Mouse (Mus musculus): ENCODE measurements at regions not wholly inside any gene's neighbourhood (a gene's known extent, or its start where the extent isn't known, plus 50 kb on each side); places are given as distances from the start of the nearest gene placed in this dataset.
A peak's percentile ranks its signal among the peaks of the same experiment; 100 is the strongest.

DNA sequence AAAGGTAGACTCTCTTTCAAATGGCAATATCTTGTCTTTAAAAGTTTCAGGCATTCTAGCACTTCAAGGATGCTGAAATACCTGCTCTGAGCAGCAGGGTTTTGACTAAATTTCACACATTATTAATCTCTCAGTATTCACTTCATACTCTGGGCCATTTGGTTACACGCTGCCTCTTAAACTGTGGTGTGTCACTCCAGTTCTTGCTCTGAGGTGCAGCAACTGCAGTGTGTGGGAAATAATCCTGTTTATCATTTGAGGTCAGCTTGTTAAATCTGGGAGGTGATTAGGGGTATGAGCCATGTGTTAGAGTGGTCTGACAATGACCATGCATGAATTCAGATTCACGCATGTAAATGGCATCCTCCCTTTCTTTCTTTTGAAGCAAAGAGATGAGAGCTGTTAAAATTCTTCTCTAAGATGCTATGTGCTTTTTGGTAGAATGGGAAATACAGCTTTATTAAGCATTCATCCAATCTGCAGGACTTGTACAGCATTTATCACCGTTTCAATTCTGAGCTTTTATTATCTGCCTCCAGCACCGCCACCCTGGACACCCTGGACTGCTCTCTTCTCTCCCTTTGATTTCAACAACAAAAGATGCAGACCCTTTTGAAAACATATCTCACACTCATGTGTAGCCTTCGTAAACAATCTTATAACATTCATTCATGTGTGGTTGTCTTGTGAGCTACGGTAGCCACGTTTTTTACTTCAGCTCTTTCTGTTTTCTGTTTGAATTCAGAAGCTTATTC lies 362.4 kb upstream of the Gm38303 start:
- H3K27ac ChIP-seq = no peak overlapping the region
- H3K4me1 ChIP-seq (replicated peaks; ENCODE audit: control insufficient read depth in 2 of 2, insufficient read depth in 2 of 2, low read length in 1 of 2) = no peaks in the 10 kb centered on the region
- TF ChIP-seq CTCF (IDR thresholded peaks at IDR 0.05; ENCODE audit: low read depth) = no peak
- no peak for TF ChIP-seq EP300 (IDR thresholded peaks at IDR 0.05; ENCODE audit: low read depth)
- H3K4me2 ChIP-seq (ENCODE audit: low read depth) = no peak overlapping the region
- no peaks in the 10 kb centered on the region for H3K27me3 ChIP-seq (ENCODE audit: control insufficient read depth, insufficient read depth, low read length)
- no peak overlapping the region for H3K4me3 ChIP-seq (ENCODE audit: insufficient read depth in 1 of 2, low read depth in 2 of 2, low read length in 2 of 2)
- no peaks in the 10 kb centered on the region for H3K9me3 ChIP-seq (ENCODE audit: control insufficient read depth, low read length)
- H3K36me3 ChIP-seq (replicated peaks; ENCODE audit: control insufficient read depth, insufficient read depth, low read depth) = no peaks in the 10 kb centered on the region
- WGBS (ENCODE audit: insufficient replicate concordance) = 60% methylated on average over 7 of the region's 7 CpGs
- ATAC-seq (ENCODE audit: insufficient read depth) (no peak), DNase-seq (ENCODE audit: low read depth in 3 of 3, low spot score in 3 of 3) (no peak)
- H3K9ac ChIP-seq (replicated peaks) = no peak overlapping the region

DNA sequence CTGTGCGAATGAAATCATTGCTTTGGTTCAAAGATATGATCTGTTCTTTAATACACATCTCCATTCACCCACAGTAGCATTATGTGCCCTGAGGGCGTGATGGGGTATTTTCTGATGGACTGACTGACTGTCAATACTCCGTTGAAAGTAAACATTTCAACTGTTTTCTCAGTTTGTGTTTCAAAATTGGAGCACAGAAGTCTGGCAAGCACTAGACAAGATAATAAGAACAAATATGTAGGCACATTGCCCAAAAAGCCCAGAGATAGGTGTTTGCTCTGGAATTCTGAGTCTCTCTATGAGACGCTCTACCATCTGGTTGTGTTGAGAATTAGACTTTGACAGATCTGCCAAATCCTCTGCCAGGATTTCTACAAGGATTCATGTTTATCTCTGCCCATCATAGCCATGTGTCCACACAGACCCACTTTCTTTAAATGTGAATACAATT lies 350.0 kb upstream of the Gm38303 start:
- 40% methylated on average over 4 of the region's 4 CpGs for WGBS (ENCODE audit: insufficient replicate concordance)
- DNase-seq (ENCODE audit: low read depth in 3 of 3, low spot score in 3 of 3) = no peak
- TF ChIP-seq EP300 (IDR thresholded peaks at IDR 0.05; ENCODE audit: low read depth) (no peak), CTCF (IDR thresholded peaks at IDR 0.05; ENCODE audit: low read depth) (no peak)
- no peak overlapping the region for H3K9ac ChIP-seq (replicated peaks)
- ATAC-seq (ENCODE audit: insufficient read depth) = no peak
- no peaks in the 10 kb centered on the region for H3K4me1 ChIP-seq (replicated peaks; ENCODE audit: control insufficient read depth in 2 of 2, insufficient read depth in 2 of 2, low read length in 1 of 2)
- H3K36me3 ChIP-seq (replicated peaks; ENCODE audit: control insufficient read depth, insufficient read depth, low read depth) = no peaks in the 10 kb centered on the region
- H3K27me3 ChIP-seq (ENCODE audit: control insufficient read depth, insufficient read depth, low read length) = no peaks in the 10 kb centered on the region
- no peak overlapping the region for H3K4me3 ChIP-seq (ENCODE audit: insufficient read depth in 1 of 2, low read depth in 2 of 2, low read length in 2 of 2)
- H3K4me2 ChIP-seq (ENCODE audit: low read depth) = no peak overlapping the region
- no peak overlapping the region for H3K27ac ChIP-seq
- no peaks in the 10 kb centered on the region for H3K9me3 ChIP-seq (ENCODE audit: control insufficient read depth, low read length)

DNA sequence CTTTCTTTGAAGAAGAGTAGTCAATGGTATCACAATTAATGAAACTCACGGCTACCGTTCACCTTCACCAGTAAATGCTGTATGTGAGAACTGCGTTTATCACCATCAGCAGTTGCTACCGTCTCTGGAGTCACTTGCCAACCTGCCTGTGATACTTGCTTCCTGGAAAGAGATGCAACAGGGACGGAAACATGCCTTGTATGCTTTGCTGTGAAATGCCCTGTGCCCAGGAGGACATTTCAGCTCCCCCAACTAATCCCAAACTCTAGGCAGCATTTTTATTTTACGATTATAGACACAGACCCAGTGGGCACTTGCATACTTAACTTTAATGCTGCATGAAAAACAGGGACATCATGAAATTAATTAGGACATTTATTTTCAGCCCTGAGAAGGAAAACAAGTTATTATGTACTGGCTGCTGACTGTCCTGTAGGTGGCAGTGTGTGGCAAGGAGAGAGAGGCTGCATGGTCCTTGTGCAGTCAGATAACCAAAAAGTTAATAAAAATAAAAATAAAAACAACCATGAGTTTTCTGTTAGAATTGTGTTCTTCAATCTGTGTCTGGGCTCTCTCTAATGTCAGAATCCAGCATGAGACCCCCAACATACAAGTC lies 349.5 kb upstream of the Gm38303 start:
- Histone ChIP-seq H3K36me3 (replicated peaks; ENCODE audit: control insufficient read depth, insufficient read depth, low read depth) (no peaks in the 10 kb centered on the region), H3K9me3 (ENCODE audit: control insufficient read depth, low read length) (no peaks in the 10 kb centered on the region), H3K9ac (replicated peaks) (no peak overlapping the region), H3K4me1 (replicated peaks; ENCODE audit: control insufficient read depth in 2 of 2, insufficient read depth in 2 of 2, low read length in 1 of 2) (no peaks in the 10 kb centered on the region), H3K4me2 (ENCODE audit: low read depth) (no peak overlapping the region), H3K4me3 (ENCODE audit: insufficient read depth in 1 of 2, low read depth in 2 of 2, low read length in 2 of 2) (no peak overlapping the region), H3K27me3 (ENCODE audit: control insufficient read depth, insufficient read depth, low read length) (no peaks in the 10 kb centered on the region), H3K27ac (no peak overlapping the region)
- no peak for ATAC-seq (ENCODE audit: insufficient read depth)
- TF ChIP-seq CTCF (IDR thresholded peaks at IDR 0.05; ENCODE audit: low read depth) (peak; percentile 44; the same call in 1 of the 2 replicates), EP300 (IDR thresholded peaks at IDR 0.05; ENCODE audit: low read depth) (no peak)
- DNase-seq (ENCODE audit: low read depth in 3 of 3, low spot score in 3 of 3) = no peak
- 52% methylated on average over 6 of the region's 6 CpGs for WGBS (ENCODE audit: insufficient replicate concordance)

DNA sequence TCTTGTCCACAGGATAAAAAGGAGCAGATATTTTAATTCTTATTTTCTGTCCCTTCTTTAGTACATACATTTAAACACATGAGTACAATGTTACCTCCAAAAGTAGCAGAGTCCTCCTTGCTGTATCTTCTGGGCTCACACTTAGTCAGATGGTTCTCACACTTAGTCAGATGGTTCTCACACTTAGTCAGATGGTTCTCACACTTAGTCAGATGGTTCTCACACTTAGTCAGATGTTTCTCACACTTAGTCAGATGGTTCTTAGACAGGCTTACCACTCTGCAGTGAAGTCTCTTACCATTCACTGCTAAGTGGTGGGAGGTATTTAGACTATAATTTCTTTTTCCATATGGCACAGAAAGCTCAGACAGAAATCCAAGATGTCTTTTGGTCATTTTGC lies 346.5 kb upstream of the Gm38303 start:
- no peak overlapping the region for H3K27ac ChIP-seq
- H3K9me3 ChIP-seq (ENCODE audit: control insufficient read depth, low read length) = no peaks in the 10 kb centered on the region
- H3K27me3 ChIP-seq (ENCODE audit: control insufficient read depth, insufficient read depth, low read length) = no peaks in the 10 kb centered on the region
- H3K9ac ChIP-seq (replicated peaks) = no peak overlapping the region
- no peaks in the 10 kb centered on the region for H3K36me3 ChIP-seq (replicated peaks; ENCODE audit: control insufficient read depth, insufficient read depth, low read depth)
- no peak overlapping the region for H3K4me3 ChIP-seq (ENCODE audit: insufficient read depth in 1 of 2, low read depth in 2 of 2, low read length in 2 of 2)
- ATAC-seq (ENCODE audit: insufficient read depth) (no peak), DNase-seq (ENCODE audit: low read depth in 3 of 3, low spot score in 3 of 3) (no peak)
- no peak for TF ChIP-seq CTCF (IDR thresholded peaks at IDR 0.05; ENCODE audit: low read depth)
- no peak for TF ChIP-seq EP300 (IDR thresholded peaks at IDR 0.05; ENCODE audit: low read depth)
- H3K4me2 ChIP-seq (ENCODE audit: low read depth) = no peak overlapping the region
- no peaks in the 10 kb centered on the region for H3K4me1 ChIP-seq (replicated peaks; ENCODE audit: control insufficient read depth in 2 of 2, insufficient read depth in 2 of 2, low read length in 1 of 2)

DNA sequence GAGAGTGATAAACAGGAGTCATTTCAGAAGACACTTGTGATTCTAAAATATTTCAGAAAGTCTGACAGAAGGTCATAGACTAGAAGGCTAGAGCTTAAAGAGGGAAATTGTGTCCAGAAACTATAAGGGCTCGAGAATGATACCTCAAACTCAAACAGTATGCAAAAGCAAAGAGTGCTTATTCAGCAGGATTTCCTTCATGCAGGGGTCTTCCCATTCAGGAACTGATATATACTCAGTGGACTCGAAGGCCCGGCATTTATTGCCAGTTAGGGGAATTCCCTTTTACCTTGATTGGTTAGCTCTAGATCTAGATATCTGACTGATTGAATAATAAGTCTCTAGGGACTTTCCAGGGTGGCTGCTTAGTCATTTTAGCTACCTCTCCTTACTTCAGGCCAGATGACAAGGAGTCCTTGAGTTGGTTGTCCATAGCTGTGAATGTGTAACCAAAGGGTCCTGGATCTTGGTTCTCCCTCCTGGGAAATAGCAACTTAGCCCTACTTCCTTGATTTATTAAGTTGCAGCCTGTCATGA lies 312.6 kb upstream of the Gm38303 start:
- Histone ChIP-seq H3K4me3 (ENCODE audit: insufficient read depth in 1 of 2, low read depth in 2 of 2, low read length in 2 of 2) (no peak overlapping the region), H3K4me2 (ENCODE audit: low read depth) (no peak overlapping the region), H3K27ac (no peak overlapping the region), H3K4me1 (replicated peaks; ENCODE audit: control insufficient read depth in 2 of 2, insufficient read depth in 2 of 2, low read length in 1 of 2) (no peaks in the 10 kb centered on the region), H3K9me3 (ENCODE audit: control insufficient read depth, low read length) (no peaks in the 10 kb centered on the region), H3K27me3 (ENCODE audit: control insufficient read depth, insufficient read depth, low read length) (no peaks in the 10 kb centered on the region), H3K36me3 (replicated peaks; ENCODE audit: control insufficient read depth, insufficient read depth, low read depth) (no peaks in the 10 kb centered on the region), H3K9ac (replicated peaks) (no peak overlapping the region)
- ATAC-seq (ENCODE audit: insufficient read depth) = no peak
- 57% methylated on average over 3 of the region's 3 CpGs for WGBS (ENCODE audit: insufficient replicate concordance)
- no peak for TF ChIP-seq CTCF (IDR thresholded peaks at IDR 0.05; ENCODE audit: low read depth)
- no peak for TF ChIP-seq EP300 (IDR thresholded peaks at IDR 0.05; ENCODE audit: low read depth)
- no peak for DNase-seq (ENCODE audit: low read depth in 3 of 3, low spot score in 3 of 3)
